Mouse (Mus musculus) cerebellum, postnatal 4 days (tissue): ENCODE results near the gene Hes3.
A peak's percentile ranks its signal among the peaks of the same experiment; 100 is the strongest.

Experiments used
- DNase-seq, 2 experiments: peaks; one replicate each; pipeline ENCODE4 v3.0.0; 2022; ENCODE audit warnings: low spot score in 2 of 2, mixed read lengths in 1 of 2

The Hes3 gene

DNA sequence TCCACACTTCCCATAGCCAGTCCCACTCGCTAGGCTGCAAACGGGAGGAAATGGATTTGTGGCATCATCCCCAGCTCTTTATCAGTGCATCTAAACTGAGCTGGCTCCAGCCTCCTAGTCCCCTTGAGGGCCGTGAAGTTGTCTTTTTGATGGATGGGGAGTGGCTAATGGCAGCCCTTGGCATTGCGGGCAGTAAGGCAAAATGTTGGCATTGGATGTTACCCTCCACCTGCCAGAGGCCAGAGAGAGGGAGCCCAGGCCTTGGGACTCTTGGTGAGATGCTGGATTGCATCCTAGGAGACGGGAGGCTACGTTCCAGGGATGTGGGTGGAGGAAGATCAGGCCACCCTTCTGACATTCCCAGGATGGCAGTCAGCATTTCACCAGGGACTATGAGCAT is 14.5 kb upstream of the Hes3 start:
- DNase-seq = no peak

DNA sequence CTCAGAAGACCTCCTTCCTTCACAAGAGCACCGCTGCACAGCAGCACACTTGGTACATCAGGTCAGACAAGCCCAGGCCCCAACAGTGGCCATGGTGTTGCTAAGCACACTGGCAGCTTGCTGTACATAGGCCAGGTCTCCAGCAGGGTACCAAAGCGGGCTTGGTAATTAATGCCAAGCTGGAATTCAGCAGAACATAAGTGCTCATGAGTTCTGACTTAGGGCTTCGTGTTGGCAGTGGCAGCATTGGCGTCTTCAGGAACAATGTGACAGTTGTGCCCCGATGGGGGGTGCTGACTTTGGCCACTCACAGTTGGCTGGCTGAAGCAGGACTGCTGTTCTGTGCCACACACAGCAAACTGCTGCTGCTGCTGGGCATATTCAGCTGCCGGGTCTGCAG is 13.2 kb upstream of the Hes3 start:
- DNase-seq = peak in 1 of 2 experiments; percentile 65

DNA sequence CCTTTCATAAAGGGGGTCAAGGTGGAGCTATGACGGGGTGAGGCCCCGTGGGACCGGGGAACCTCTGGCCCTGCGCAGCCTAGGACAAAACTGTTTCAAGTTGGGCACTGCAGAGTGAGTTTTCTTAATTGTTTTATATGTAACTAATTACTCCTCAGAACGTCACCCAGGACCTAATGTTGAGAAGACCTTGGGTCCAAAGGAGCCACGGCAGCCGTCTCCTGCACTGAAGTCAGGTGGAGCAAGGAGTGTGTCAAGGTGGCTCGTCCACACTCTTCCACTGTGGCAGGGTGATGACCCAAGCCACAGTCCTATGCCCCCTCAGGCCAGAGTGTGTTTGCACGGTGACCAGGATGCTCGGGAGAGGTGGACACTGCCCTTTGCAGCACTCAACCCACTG is 11.7 kb upstream of the Hes3 start:
- no peak for DNase-seq

DNA sequence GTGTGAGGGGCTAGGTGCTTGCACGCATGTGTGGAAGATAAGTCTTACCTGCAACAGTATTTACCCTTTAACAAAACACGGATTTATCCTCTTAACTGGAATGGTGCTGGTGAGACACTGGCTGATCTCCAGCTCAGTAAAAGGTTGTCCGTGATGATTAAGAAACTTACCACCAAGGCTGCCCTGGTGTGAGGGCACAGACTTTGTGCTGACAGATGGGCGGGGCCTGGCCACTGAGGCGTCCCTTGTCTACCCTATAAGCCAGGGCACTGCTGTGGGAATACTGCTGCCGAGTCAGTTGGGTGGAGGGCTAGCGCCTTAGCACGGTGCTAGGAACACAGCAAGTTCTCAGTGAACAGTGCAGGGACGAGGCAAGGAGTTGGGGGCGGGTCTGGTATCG is 10.6 kb upstream of the Hes3 start:
- no peak for DNase-seq

DNA sequence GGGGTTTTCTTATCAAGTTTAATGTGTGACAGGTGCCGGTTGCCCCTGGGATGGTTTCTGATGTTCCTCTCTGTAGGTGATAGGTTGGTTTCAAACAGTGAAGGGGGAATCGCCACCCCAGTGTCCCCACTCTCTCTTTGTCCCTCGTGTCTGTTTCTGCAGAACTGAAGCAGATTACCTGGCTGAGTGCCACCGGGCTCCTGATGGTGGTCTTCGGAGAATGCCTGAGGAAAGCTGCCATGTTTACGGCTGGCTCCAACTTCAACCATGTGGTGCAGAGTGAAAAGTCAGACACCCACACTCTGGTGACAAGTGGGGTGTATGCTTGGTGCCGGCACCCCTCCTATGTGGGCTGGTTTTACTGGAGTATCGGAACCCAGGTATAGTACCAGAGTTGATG is 8.9 kb upstream of the Hes3 start:
- no peak for DNase-seq

DNA sequence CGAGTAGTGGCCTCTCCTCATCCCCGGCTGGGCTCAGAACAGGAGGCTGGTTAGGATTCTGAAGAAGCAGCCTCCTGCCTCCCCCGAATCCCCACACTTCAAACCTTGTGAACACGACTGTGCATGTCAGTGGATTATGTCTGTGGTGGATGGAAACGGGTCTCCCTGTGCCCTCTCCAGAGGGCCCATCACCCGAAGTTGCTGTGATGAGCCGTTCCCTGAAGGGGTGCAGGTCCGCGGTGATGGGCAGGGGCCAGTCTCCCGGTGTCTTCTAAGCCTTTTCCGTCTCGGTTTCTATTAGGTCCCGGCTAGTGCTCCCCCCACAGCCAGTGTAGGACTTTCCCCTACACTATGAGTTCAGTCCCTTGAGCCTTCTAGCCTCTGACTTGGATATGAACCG is 7.4 kb upstream of the Hes3 start:
- no peak for DNase-seq

DNA sequence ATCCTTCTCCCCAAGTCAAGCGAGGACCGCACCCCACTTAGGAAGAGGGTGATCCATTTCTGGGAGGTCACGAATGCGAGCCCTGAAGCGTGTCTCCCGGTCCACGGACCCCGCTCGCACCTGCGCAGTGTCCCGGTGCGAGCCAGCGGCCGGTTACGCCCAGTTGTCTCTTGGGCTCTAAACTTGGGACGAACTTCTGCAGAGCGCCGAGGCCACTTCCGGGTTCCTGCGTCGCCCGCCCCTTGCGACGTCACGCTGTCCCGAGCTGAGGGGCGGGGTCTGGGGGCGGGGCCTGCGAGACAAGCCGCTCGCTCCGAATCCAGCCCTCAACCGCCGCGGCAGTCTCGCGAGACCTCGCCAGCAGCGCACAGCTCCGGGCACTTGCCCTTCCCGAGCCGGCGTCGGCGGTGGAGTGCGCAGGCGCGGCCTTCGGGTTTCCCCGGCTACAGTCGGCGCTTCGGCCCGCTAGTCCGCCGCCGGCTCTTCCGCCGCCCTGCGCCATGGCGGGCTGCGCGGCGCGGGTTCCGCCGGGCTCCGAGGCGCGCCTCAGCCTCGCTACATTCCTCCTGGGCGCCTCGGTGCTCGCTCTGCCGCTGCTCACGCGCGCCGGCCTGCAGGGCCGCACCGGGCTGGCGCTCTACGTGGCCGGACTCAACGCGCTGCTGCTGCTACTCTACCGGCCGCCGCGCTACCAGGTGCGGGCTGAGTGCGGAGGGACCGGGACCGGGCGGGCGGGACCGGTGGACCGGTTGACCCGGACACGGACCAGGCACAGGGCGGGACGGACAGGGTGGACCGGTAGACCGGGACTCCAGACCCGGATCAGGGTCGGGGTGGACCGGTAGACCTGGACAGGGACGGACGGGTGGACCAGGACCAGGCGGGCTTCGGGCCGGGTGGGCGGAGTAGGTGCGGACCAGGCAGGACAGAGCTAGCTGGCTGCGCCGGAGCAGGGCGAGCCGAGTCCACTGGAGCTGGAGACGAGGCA is 5.7 kb upstream of the Hes3 start, which contains the start of gene Icmt:
Gene Icmt (plus strand): TSS at position 354 of the 988 bp plus-strand sequence.
- DNase-seq = peak; percentile 99 to 100

DNA sequence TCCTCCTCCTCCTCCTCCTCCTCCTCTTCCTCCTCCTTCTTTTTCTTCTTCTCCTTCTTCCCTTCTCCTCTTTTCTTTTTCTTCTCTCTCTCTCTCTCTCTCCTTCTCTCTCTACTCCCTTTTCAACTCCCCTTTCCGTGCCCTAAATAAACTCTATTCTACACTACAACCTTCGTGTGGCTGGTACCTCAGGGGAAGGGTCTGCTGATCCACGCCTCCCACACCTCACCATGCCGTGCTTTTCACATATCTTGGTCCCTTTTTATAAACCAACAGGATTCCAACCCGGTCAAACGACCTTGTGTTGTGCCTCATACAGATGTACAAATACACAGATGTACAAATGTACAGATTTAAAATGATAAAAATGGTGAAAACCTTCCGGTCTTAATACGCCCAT is 4.9 kb upstream of the Hes3 start:
- DNase-seq = no peak

DNA sequence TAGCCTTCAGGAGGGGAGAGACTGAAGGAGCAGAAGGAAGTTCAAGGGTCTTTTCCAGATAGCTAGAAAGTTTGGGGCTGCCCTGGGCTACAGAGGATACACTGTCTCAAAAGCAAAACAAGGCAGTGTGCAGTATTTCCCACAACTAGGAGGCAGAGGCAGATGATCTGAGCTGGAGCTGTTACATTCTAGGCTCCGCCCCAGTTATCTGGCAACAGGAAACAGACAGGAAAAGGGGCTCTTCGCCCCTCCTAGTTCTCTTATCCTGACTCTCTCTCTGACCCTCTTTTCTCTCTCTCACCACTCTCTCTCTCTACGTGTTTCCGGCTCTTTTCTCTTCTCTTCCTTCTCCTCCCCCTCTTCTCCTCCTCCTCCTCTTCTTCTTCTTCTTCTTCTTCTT is 4.5 kb upstream of the Hes3 start:
- no peak for DNase-seq

DNA sequence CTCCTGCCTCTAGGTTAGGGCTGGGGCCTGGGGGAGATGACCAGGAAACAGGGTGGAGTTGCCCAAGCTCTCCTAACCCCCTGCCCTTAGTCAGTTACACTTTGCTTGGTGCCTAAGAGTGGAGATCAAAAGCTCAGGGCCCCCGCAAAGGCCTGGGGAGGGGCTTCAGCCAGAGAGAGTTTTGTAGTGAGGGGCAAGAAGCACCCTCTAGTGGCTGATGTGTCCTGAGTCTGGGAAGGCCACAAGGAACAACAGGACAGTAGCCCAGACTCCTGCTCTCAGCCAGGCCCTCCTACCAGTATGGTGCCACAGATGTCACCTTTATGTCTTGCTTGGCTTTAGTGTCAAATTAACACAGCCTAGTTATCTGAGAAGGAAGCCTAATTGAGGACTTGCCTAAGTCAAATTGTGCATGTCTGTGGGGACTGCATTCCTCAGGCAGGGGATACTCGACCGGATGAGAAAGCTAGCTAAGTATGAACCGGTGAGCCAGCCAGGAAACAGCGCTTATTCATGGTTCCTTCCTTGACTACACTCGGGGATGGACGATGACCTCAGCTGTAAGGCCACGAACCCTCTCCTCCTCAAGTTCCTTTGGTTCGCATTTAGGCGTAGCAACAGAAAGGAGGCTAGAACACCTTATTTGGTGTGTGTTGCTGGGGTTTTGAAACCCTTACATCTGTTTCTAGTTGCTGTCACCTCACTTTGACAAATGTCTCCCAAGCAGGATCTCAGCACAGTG is 2.9 kb upstream of the Hes3 start:
- no peak for DNase-seq

DNA sequence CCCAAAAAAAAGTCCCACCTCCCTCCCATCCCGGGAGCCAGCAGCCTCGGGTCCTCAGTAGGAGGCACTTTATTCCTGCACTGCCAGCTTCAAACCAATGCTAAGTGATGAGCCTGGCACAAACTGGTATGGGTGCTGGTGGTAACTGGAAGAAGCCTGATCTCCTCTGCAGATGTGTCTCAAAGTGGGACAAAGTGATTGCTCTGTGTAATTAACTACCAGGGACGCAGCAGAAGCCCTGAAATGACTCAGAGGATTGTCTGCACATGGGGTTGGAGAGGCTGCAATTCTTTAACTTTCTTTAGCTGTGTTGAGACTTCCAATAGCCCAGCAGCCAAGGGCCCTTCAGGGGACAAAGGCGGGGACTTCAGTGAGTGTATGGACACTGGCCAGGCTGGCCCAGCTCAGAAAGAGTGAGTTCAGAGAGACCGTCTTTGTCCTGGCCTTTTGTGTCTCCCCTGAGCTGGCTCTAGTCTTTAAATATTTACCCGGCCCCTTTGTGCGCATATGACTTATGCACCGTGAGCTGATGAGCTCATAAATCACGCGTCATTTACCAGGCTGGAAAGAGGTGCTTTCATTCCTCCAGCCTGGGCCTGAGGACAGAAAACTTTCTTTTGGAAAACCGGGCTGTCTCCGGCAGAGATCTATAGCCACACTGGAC is 772 bp upstream of the Hes3 start:
- DNase-seq = no peak

DNA sequence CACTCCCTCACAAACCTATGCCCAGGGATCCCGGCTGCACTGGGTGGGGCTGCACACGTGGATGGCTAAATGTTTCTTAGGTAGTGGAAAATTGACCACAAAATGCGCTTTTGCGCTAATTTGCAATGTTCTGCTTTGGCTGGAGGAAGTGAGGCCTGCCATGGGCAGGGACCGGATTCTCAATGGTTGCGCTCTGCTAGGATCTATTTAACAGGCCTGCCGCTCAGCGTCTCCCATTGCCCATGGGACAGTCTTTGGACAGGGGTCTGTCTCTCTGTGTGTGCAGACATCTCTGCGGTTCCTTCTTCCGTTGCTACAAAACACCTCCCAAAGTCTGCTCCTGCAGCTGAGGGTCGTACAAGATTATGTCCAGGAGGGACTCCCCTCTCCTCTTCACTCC is 471 bp downstream of the Hes3 start:
- no peak for DNase-seq

DNA sequence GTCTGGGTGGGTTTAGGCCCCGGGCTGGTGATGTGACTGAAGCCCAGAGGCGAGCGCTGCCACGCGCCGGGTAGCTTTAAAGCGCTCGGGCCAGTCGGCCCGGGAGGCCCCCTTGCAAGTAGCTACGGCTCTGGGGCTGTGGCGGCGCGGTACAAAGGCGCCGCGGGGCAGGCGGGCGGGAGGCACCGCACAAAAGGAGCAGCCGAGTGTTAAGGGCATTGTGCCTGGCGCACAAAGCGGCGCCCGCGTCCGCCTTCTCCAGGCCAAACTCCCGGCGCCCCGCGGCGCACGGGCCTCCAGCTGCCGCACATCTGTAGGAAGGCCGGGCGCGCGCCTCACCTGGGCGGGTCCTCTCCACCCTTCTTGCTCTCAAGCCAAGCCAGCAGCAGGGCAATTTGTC is 1.1 kb downstream of the Hes3 start:
- no peak for DNase-seq

DNA sequence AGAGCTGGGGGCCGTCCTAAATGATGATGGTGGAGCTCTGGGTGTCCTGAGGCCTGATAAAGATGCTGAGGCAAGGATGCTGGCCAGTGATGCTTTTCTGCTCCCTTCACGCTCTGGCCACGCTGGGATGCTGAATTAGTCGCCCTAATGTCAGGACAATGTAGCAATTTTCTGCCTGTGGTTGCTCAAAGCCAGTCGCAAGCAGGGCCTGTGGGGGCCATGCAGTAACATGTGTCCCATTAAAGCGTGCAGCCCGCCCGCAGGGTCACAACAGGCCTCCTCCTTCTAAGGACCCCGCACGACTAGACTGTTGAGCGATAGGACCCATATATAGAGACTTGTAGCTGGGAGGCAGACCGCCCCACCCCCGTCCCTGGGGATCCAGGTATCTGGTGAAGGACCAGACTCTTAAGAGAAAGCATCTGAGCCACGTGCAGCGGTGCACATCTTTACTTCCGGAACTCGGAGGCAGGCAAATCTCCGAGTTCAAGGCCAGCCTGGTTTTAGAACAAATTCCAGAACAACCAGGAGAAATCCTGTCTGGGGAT is 3.0 kb downstream of the Hes3 start:
- DNase-seq = no peak

DNA sequence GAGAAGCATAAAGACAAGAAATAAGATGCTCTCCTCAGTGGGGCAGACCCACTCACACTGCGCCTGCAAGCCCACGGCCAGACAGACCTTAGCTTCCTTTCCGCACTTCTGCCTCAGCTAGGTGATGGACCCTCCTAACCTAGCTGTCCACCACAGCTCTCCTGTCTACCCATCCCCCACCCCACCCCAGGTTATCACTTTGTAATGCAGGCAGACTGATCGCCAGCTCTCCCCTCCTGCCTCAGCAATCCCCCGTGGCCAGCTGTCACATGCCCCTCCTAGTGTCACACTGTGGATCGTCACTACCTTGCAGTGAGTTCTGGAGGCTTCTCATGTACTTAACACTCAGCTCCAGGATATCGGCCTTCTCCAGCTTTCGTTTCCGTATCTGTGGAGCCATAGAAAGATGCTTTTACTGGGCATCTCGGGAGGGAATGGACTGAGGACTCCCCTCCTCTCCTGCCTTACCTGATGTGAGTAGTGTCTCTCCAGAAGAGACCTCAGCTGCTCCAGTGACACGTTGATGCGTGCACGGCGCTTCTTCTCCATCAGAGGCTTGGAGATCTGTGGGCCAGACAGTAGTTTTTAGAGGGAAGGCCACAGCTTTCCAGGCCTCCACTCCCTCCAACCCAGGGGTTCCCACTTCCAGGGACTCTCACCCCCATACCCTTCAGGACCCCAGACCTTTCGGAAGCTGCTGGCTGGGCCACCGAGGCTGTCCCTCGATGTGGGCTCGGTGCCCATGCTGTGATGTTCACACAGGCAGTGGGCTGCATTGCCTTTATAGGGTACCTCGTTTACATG is 3.9 kb downstream of the Hes3 start:
- no peak for DNase-seq

DNA sequence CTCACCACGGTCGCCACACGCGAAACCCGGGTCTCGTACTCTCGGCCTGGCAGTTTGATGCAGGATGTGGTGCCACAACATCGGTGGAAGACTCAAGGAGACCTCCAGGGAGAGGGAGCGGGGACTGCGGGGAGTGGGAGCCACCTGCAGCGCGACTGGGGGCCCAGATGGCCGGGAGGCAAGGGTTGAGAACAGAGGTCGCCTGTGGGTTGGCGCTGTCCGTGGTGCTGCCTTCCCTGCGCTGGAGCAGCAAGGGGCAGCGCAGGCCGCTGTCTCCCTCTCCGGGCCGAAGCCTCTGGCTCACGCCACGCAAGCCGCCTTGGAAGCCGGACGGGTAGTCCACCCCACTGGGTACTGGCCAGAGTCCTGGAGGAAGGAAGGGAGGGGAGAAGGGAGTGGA is 4.6 kb downstream of the Hes3 start:
- no peak for DNase-seq

DNA sequence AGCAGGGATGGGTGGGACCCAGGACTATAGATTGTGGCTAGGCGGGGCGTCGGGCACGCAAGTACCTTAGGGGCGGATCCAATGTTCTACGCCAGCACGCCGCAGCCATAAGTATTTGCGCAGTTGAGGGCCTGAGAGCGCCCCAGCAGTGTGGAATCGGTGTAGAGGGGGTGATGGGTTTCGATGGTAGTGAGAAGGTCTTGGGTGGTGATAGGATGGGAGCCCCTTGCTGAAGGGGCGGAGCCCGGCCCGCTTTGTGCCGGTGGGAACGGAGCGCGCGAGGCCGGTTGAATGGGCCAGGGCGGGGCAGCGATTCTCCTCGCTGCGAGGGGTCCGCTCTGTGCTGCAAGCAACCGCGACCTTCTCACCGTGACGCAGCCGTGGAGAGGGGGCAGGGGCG is 5.3 kb downstream of the Hes3 start:
- DNase-seq = no peak

DNA sequence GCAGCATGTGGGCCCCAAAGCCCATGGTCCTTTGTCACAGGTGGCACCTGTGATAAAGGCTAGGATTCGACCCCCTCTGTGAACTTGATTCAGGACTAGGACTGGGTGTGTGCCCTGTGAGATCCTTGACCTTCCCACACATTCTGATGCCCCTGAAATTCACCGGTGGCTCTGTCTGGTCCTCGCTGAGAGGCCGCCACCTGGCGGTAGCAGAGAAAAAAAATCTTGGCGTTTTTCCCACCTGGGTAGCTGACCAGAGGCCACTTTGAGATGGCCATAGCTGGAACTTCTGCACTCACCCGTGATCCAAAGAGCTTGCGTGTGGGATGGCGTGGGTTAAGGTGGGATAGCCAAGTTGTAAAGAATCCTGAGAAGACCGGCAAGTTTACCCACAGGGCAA is 6.0 kb downstream of the Hes3 start:
- DNase-seq = peak in 1 of 2 experiments; percentile 66

DNA sequence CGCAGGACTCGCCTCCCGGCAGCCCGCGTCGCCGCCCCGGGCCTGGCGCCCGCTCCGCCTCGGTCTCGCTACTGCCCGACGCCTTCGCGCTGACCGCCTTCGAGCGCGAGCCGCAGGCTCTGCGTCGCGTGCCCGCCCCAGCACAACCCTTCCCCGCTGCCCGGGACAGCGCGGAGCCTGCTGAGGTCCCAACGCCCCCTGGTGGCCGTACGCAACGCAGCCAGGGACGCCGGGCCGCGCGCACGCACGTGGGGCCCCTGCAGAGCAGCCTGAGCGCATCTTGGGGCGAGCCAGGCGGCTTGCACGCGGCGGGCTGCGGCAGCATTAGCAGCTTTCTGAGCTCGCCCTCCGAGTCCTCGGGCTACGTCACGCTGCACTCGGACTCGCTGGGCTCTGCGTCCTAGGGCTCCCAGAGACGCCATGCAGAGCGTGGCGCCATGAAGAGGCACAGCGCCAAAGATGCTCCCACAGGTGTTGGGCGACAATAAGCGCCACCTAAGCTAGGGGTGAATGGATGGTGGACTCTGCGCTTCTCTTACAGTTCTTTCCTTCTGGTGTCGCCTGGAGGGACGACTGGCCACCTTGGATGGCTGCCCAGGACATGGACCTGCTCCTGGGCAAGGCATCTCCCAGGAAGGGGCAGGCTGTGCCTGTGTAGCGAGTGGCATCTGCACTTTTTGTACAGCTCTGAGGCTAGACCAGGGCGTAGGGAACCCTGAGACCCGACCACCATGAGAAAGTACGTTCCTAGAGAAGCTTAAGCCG is 8.1 kb downstream of the Hes3 start:
- DNase-seq = peak; percentile 81 to 87

DNA sequence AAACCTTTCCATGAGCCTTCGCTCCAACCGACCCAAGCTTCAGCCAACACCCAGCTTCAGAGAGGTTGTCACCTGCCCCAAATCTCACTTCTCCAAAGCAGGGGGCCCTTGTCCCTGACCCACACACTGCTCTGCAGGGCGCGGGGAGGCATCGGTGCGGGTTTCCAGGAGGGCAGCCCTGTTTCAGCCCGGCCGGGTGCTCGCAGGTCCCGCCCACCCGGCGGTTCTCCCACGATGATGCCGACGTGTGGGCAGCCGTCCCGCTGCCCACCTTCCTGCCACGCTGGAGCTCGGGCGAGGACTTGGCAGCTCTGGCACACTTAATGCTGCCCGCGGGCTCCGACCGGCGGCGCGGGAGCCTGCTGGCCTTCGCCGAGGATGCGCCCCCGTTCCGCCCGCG is 8.7 kb downstream of the Hes3 start:
- no peak for DNase-seq
